In genomic region chr11:11808820-11809403, GRCm38 (mm10) we compare ENCODE assay signal across 8 mouse cellular contexts. TPM values are rescaled to one million over a fixed set of nuclear protein-coding genes. Genes with fewer than 3 reads are reported as not detected.
A peak's percentile ranks its signal among the peaks of the same experiment; 100 is the strongest.
DNase-seq lines count a peak whose midpoint lies in the region; ATAC-seq and TF ChIP-seq lines count a peak whose summit lies in the region.

TSS of gene Fignl1 (minus strand) at chr11:11808962.

- peak; percentile 98 for DNase-seq in CD4-positive helper T cell, adult 2 months (ENCODE audit: low read depth, low spot score)
- DNase-seq in brain, embryonic 14.5 days (ENCODE audit: low read depth) = peak; percentile 98
- peak; percentile 98 for DNase-seq in liver
- peak; percentile 88 to 96 for DNase-seq in monocyte, adult 2 months (ENCODE audit: low read depth in 1 of 2, low spot score in 2 of 2)
- DNase-seq in spleen, postnatal 14 days (ENCODE audit: low spot score in 2 of 2) = peak; percentile 97 to 98

- TF ChIP-seq POLR2A in brain, embryonic 14.5 days (IDR thresholded peaks at IDR 0.05; ENCODE audit: borderline replicate concordance, extremely low read depth, insufficient read depth, insufficient read length, poor library complexity, severe bottlenecking) = peak; percentile 34; the same call in 1 of the 2 replicates

- WGBS in heart, embryonic 11.5 days (ENCODE audit: insufficient replicate concordance) = under 1% methylated on average over 53 of the region's 53 CpGs
- WGBS in kidney, embryonic 16.5 days = 0% methylated on average over 53 of the region's 53 CpGs

- H3K27me3 ChIP-seq in heart, embryonic 11.5 days (ENCODE audit: control insufficient read depth, insufficient read depth, low read length) = no peaks in the 10 kb centered on the region
- no peaks in the 10 kb centered on the region for H3K27me3 ChIP-seq in kidney, embryonic 16.5 days (ENCODE audit: insufficient read depth, low read length)

- peak within 1 kb of the TSS; percentile 71 for H3K4me3 ChIP-seq in heart, embryonic 11.5 days (ENCODE audit: low read depth, low read length)
- H3K4me3 ChIP-seq in kidney, embryonic 16.5 days (ENCODE audit: low read length) = peak within 1 kb of the TSS; percentile 64

- peak; percentile 53 for TF ChIP-seq CTCF in brain, embryonic 14.5 days (IDR thresholded peaks at IDR 0.05; ENCODE audit: borderline replicate concordance, extremely low read depth, insufficient read depth, insufficient read length)

- peaks cover 7% of the 10 kb centered on the region; the same call in 1 of the 2 replicates for H3K36me3 ChIP-seq in heart, embryonic 11.5 days (ENCODE audit: control insufficient read depth, insufficient read depth, low read length)
- H3K36me3 ChIP-seq in kidney, embryonic 16.5 days (ENCODE audit: insufficient read depth, low read length) = peaks cover 5% of the 10 kb centered on the region; the same call in 1 of the 2 replicates

- H3K9ac ChIP-seq in heart, embryonic 11.5 days (ENCODE audit: low read depth, low read length) = peak within 1 kb of the TSS; percentile 96
- H3K9ac ChIP-seq in kidney, embryonic 16.5 days (replicated peaks; ENCODE audit: low read length) = peak within 1 kb of the TSS; percentile 80

- H3K4me2 ChIP-seq in heart, embryonic 11.5 days = peak within 1 kb of the TSS; percentile 88
- H3K4me2 ChIP-seq in kidney, embryonic 16.5 days (replicated peaks; ENCODE audit: low read depth, low read length) = peak within 1 kb of the TSS; percentile 58

- H3K9me3 ChIP-seq in heart, embryonic 11.5 days (replicated peaks; ENCODE audit: control insufficient read depth, low read length) = no peaks in the 10 kb centered on the region
- H3K9me3 ChIP-seq in kidney, embryonic 16.5 days (ENCODE audit: low read length) = no peaks in the 10 kb centered on the region

- H3K27ac ChIP-seq in heart, embryonic 11.5 days (ENCODE audit: low read depth, low read length) = peak within 1 kb of the TSS; percentile 100
- peak within 1 kb of the TSS; percentile 99 for H3K27ac ChIP-seq in kidney, embryonic 16.5 days (ENCODE audit: low read length)

- H3K4me1 ChIP-seq in heart, embryonic 11.5 days (ENCODE audit: control insufficient read depth, insufficient read depth, low read length) = peaks cover 16% of the 10 kb centered on the region
- peaks cover 16% of the 10 kb centered on the region for H3K4me1 ChIP-seq in kidney, embryonic 16.5 days (ENCODE audit: insufficient read depth, low read length)

- peak; percentile 90 for ATAC-seq in erythroblast, adult 5-6 weeks (replicated peaks; ENCODE audit: low FRiP score, poor library complexity, severe bottlenecking)
- ATAC-seq in heart, embryonic 11.5 days (replicated peaks; ENCODE audit: insufficient number of reproducible peaks, low FRiP score, low TSS enrichment) = peak; percentile 95
- peak; percentile 96 for ATAC-seq in kidney, embryonic 16.5 days (ENCODE audit: low FRiP score, low TSS enrichment)

RNA-seq across cellular contexts. Expression of gene Fignl1, which starts in this region (rescaled TPM):
- 8.7 and 11.4 TPM in 2 replicates for polyA plus RNA-seq in brain, embryonic 14.5 days (2012; rRNA removed)
- 35.9 and 36.6 TPM in 2 replicates for total RNA-seq in erythroblast, adult 5-6 weeks (2015; ENCODE audit: low replicate concordance)
- 34.0 and 40.8 TPM in 2 replicates for total RNA-seq in erythroblast, adult 5-6 weeks (2017; ENCODE audit: low replicate concordance)
- polyA plus RNA-seq in heart, embryonic 11.5 days (2014; fragmentation: Nextera tagmentation; extraction: Ambion mirVana) = 73.1 and 86.9 TPM in 2 replicates
- 66.9 and 69.5 TPM in 2 replicates for polyA plus RNA-seq in kidney, embryonic 16.5 days (2015; fragmentation: Nextera tagmentation; extraction: Ambion mirVana)

Comparison
In these comparisons a context has a peak if more than half of its experiments do, and no peak if none do; other contexts are left out.
1. Peak in every context shown above with its lines: DNase-seq, ATAC-seq, H3K4me3 ChIP-seq and H3K27ac ChIP-seq.